Mouse (Mus musculus): ENCODE data around the gene Il31. TPM values are rescaled to one million over a fixed set of nuclear protein-coding genes. Genes with fewer than 3 reads are reported as not detected.
"Not testable (repeated sequence)": the region's sequence is repeated elsewhere in the genome, so short reads cannot be mapped to it uniquely, and the experiment has no call there.

Il31 gene
- polyA plus RNA-seq, 1 experiment from 2014 or later, result not detected

GRCm38 (mm10) chr5:123512102-123512501 is 22.8 kb upstream of the Il31 start:
- no peak overlapping the region for H3K27ac ChIP-seq (replicated peaks)
- peaks cover 22% of the 10 kb centered on the region for H3K4me1 ChIP-seq
- H3K4me3 ChIP-seq, result no peak overlapping the region
- H3K9me3 ChIP-seq, result no peaks in the 10 kb centered on the region
- 81% methylated on average over 3 of the region's 3 CpGs for WGBS
- no peak for DNase-seq (ENCODE audit: low spot score)
- H3K36me3 ChIP-seq (replicated peaks), result peaks cover 61% of the 10 kb centered on the region
- H3K27me3 ChIP-seq (replicated peaks; ENCODE audit: low read depth, poor library complexity, severe bottlenecking), result peaks cover 34% of the 10 kb centered on the region

GRCm38 (mm10) chr5:123511426-123511825 is 22.1 kb upstream of the Il31 start:
- H3K9me3 ChIP-seq; H3K27ac ChIP-seq (replicated peaks); H3K4me3 ChIP-seq; DNase-seq (ENCODE audit: low spot score): not testable (repeated sequence)
- WGBS, result 80% methylated on average over 3 of the region's 3 CpGs
- peaks cover 55% of the 10 kb centered on the region for H3K36me3 ChIP-seq (replicated peaks)
- H3K4me1 ChIP-seq, result peaks cover 22% of the 10 kb centered on the region
- peaks cover 41% of the 10 kb centered on the region for H3K27me3 ChIP-seq (replicated peaks; ENCODE audit: low read depth, poor library complexity, severe bottlenecking)

GRCm38 (mm10) chr5:123510160-123510559 is 20.9 kb upstream of the Il31 start, which contains the start of gene B3gnt4:
Gene B3gnt4 (plus strand): TSS chr5:123510460.
- H3K36me3 ChIP-seq (replicated peaks), result peaks cover 42% of the 10 kb centered on the region
- H3K27me3 ChIP-seq (replicated peaks; ENCODE audit: low read depth, poor library complexity, severe bottlenecking), result peaks cover 46% of the 10 kb centered on the region
- DNase-seq (ENCODE audit: low spot score), result no peak
- WGBS, result 88% methylated on average over 5 of the region's 5 CpGs
- peaks cover 22% of the 10 kb centered on the region for H3K4me1 ChIP-seq
- H3K4me3 ChIP-seq, result no peak within 1 kb of the TSS
- no peak within 1 kb of the TSS for H3K27ac ChIP-seq (replicated peaks)
- no peaks in the 10 kb centered on the region for H3K9me3 ChIP-seq

- WGBS, result 7% methylated on average over 12 of the region's 12 CpGs
- peak overlapping the region; percentile 70 for H3K4me3 ChIP-seq
- H3K4me1 ChIP-seq, result peaks cover 25% of the 10 kb centered on the region
- DNase-seq (ENCODE audit: low spot score), result no peak
- H3K27ac ChIP-seq (replicated peaks), result peak overlapping the region; percentile 82
- H3K27me3 ChIP-seq (replicated peaks; ENCODE audit: low read depth, poor library complexity, severe bottlenecking), result peaks cover 46% of the 10 kb centered on the region
- H3K36me3 ChIP-seq (replicated peaks), result peaks cover 32% of the 10 kb centered on the region
- H3K9me3 ChIP-seq, result no peaks in the 10 kb centered on the region
Observed at GRCm38 (mm10) chr5:123508921-123509320, 19.6 kb upstream of the Il31 start.

GRCm38 (mm10) chr5:123507936-123508723 is 18.8 kb upstream of the Il31 start:
- H3K27me3 ChIP-seq (replicated peaks; ENCODE audit: low read depth, poor library complexity, severe bottlenecking), result peaks cover 46% of the 10 kb centered on the region
- WGBS, result under 1% methylated on average over 59 of the region's 59 CpGs
- no peaks in the 10 kb centered on the region for H3K9me3 ChIP-seq
- H3K27ac ChIP-seq (replicated peaks), result peak overlapping the region; percentile 82
- peaks cover 30% of the 10 kb centered on the region for H3K4me1 ChIP-seq
- H3K36me3 ChIP-seq (replicated peaks), result peaks cover 28% of the 10 kb centered on the region
- H3K4me3 ChIP-seq, result peak overlapping the region; percentile 70
- DNase-seq (ENCODE audit: low spot score), result peak; percentile 94

GRCm38 (mm10) chr5:123501973-123502372 is 12.7 kb upstream of the Il31 start:
- no peak overlapping the region for H3K4me3 ChIP-seq
- H3K36me3 ChIP-seq (replicated peaks), result no peaks in the 10 kb centered on the region
- no peak overlapping the region for H3K27ac ChIP-seq (replicated peaks)
- H3K27me3 ChIP-seq (replicated peaks; ENCODE audit: low read depth, poor library complexity, severe bottlenecking), result peaks cover 23% of the 10 kb centered on the region
- no peaks in the 10 kb centered on the region for H3K9me3 ChIP-seq
- peaks cover 21% of the 10 kb centered on the region for H3K4me1 ChIP-seq
- DNase-seq (ENCODE audit: low spot score), result no peak
- WGBS, result 82% methylated on average over 4 of the region's 4 CpGs

- H3K36me3 ChIP-seq (replicated peaks), result no peaks in the 10 kb centered on the region
- no peaks in the 10 kb centered on the region for H3K9me3 ChIP-seq
- H3K4me3 ChIP-seq, result no peak overlapping the region
- peaks cover 27% of the 10 kb centered on the region for H3K4me1 ChIP-seq
- peaks cover 16% of the 10 kb centered on the region for H3K27me3 ChIP-seq (replicated peaks; ENCODE audit: low read depth, poor library complexity, severe bottlenecking)
- 46% methylated on average over 4 of the region's 4 CpGs for WGBS
- no peak overlapping the region for H3K27ac ChIP-seq (replicated peaks)
- DNase-seq (ENCODE audit: low spot score), result no peak
Observed at GRCm38 (mm10) chr5:123499717-123500116, 10.4 kb upstream of the Il31 start.

GRCm38 (mm10) chr5:123489935-123490334 is 646 bp upstream of the Il31 start:
- WGBS, result 46% methylated on average over 9 of the region's 9 CpGs
- H3K27ac ChIP-seq (replicated peaks), result no peak overlapping the region; the same call in 1 of the 2 replicates
- DNase-seq (ENCODE audit: low spot score), result peak; percentile 44
- peak overlapping the region; percentile 51; the same call in 1 of the 2 replicates for H3K4me3 ChIP-seq
- H3K36me3 ChIP-seq (replicated peaks), result no peaks in the 10 kb centered on the region
- H3K27me3 ChIP-seq (replicated peaks; ENCODE audit: low read depth, poor library complexity, severe bottlenecking), result peaks cover 6% of the 10 kb centered on the region; the same call in 1 of the 2 replicates
- peaks cover 14% of the 10 kb centered on the region for H3K4me1 ChIP-seq
- H3K9me3 ChIP-seq, result no peaks in the 10 kb centered on the region

- H3K4me1 ChIP-seq, result peaks cover 14% of the 10 kb centered on the region
- 87% methylated on average over 11 of the region's 11 CpGs for WGBS
- H3K36me3 ChIP-seq (replicated peaks), result no peaks in the 10 kb centered on the region
- H3K27me3 ChIP-seq (replicated peaks; ENCODE audit: low read depth, poor library complexity, severe bottlenecking), result peaks cover 6% of the 10 kb centered on the region; the same call in 1 of the 2 replicates
- H3K4me3 ChIP-seq, result no peak overlapping the region
- DNase-seq (ENCODE audit: low spot score), result no peak
- no peaks in the 10 kb centered on the region for H3K9me3 ChIP-seq
- no peak overlapping the region for H3K27ac ChIP-seq (replicated peaks)
Observed at GRCm38 (mm10) chr5:123487659-123488395, 1.5 kb downstream of the Il31 start.

GRCm38 (mm10) chr5:123473817-123474216 is 15.5 kb downstream of the Il31 start:
- WGBS, result 83% methylated on average over 5 of the region's 5 CpGs
- no peak for DNase-seq (ENCODE audit: low spot score)
- H3K27me3 ChIP-seq (replicated peaks; ENCODE audit: low read depth, poor library complexity, severe bottlenecking), result no peaks in the 10 kb centered on the region
- no peak overlapping the region for H3K4me3 ChIP-seq
- no peaks in the 10 kb centered on the region for H3K36me3 ChIP-seq (replicated peaks)
- no peaks in the 10 kb centered on the region for H3K4me1 ChIP-seq
- no peak overlapping the region for H3K27ac ChIP-seq (replicated peaks)
- H3K9me3 ChIP-seq, result no peaks in the 10 kb centered on the region

GRCm38 (mm10) chr5:123470784-123471400 is 18.4 kb downstream of the Il31 start:
- no peaks in the 10 kb centered on the region for H3K27me3 ChIP-seq (replicated peaks; ENCODE audit: low read depth, poor library complexity, severe bottlenecking)
- H3K9me3 ChIP-seq, result no peaks in the 10 kb centered on the region
- 54% methylated on average over 10 of the region's 10 CpGs for WGBS
- H3K27ac ChIP-seq (replicated peaks), result no peak overlapping the region
- no peaks in the 10 kb centered on the region for H3K4me1 ChIP-seq
- H3K36me3 ChIP-seq (replicated peaks), result no peaks in the 10 kb centered on the region
- no peak for DNase-seq (ENCODE audit: low spot score)
- 0 out of 2 replicates have a peak overlapping the region, but pooled peaks have one; percentile 4 for H3K4me3 ChIP-seq

- DNase-seq (ENCODE audit: low spot score), result no peak
- H3K27me3 ChIP-seq (replicated peaks; ENCODE audit: low read depth, poor library complexity, severe bottlenecking), result no peaks in the 10 kb centered on the region
- 85% methylated on average over 1 of the region's 1 CpGs for WGBS
- H3K4me3 ChIP-seq, result no peak overlapping the region
- H3K36me3 ChIP-seq (replicated peaks), result no peaks in the 10 kb centered on the region
- H3K4me1 ChIP-seq, result no peaks in the 10 kb centered on the region
- no peak overlapping the region for H3K27ac ChIP-seq (replicated peaks)
- H3K9me3 ChIP-seq, result no peaks in the 10 kb centered on the region
Observed at GRCm38 (mm10) chr5:123464638-123465037, 24.7 kb downstream of the Il31 start.
